Mouse (Mus musculus): ENCODE measurements at regions not wholly inside any gene's neighbourhood (a gene's known extent, or its start where the extent isn't known, plus 50 kb on each side); places are given as distances from the start of the nearest gene placed in this dataset.
"Not testable (repeated sequence)": the region's sequence is repeated elsewhere in the genome, so short reads cannot be mapped to it uniquely, and the experiment has no call there.

DNA sequence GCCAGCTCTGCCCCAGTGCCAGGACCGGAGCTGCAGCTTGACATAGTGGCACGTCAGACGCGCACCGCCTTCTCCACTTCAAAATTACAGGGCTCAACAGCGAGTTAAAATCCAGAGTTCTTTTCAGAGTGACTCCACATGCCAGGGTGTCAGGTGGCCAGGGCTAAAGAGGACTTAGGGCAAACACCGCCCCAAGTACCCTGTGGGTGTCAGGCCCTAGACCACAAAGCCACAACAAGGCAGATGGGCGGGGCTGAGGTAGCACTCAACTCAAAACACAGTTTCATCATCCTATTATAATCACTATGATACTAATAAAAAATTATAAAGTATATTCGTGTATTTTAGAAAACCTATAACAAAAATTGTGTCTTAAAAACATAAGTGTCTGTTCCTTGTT lies 225.1 kb upstream of the Olfr1507 start:
- Histone ChIP-seq H3K9me3 (ENCODE audit: low read length) (no peaks in the 10 kb centered on the region), H3K4me1 (ENCODE audit: insufficient read depth) (no peaks in the 10 kb centered on the region), H3K27ac (ENCODE audit: low read depth) (no peak overlapping the region), H3K9ac (replicated peaks) (no peak overlapping the region), H3K4me3 (ENCODE audit: low read depth, low read length) (no peak overlapping the region), H3K27me3 (ENCODE audit: insufficient read depth, low read length) (no peaks in the 10 kb centered on the region), H3K4me2 (ENCODE audit: low read depth, low read length) (no peak overlapping the region), H3K36me3 (replicated peaks; ENCODE audit: insufficient read depth, low read length) (no peaks in the 10 kb centered on the region)
- 71% methylated on average over 9 of the region's 9 CpGs for WGBS (ENCODE audit: insufficient replicate concordance)
- no peak for ATAC-seq
- DNase-seq, result no peak
- TF ChIP-seq EP300 (IDR thresholded peaks at IDR 0.05; ENCODE audit: low read depth), result no peak
- TF ChIP-seq CTCF (IDR thresholded peaks at IDR 0.05; ENCODE audit: low read depth), result no peak

DNA sequence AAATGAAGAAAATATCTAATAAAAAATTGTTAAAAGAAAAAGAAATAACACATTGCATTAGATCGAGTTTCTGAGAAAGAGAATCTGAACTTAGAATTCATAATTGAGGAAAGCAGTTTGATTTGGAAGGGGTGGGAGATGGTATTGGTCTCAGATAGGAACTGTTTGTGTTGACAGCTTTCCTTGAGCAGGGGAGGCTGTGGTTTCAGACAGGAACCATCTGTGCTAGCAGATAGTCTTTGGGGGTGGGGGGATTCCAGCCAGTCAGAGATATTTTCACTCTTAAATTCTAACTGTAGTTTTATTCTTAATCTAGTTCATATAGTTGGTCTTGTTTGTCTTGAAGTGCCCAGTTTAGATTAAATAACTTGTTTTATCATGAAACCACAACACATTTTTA lies 205.3 kb upstream of the Olfr1507 start:
- not testable (repeated sequence) for H3K27me3 ChIP-seq (ENCODE audit: insufficient read depth, low read length); H3K9me3 ChIP-seq (ENCODE audit: low read length); H3K4me1 ChIP-seq (ENCODE audit: insufficient read depth); H3K4me3 ChIP-seq (ENCODE audit: low read depth, low read length); DNase-seq; ATAC-seq; H3K27ac ChIP-seq (ENCODE audit: low read depth); H3K36me3 ChIP-seq (replicated peaks; ENCODE audit: insufficient read depth, low read length); H3K4me2 ChIP-seq (ENCODE audit: low read depth, low read length); H3K9ac ChIP-seq (replicated peaks)
- WGBS (ENCODE audit: insufficient replicate concordance), result 50% methylated on average over 1 of the region's 1 CpGs

- no CpG with 5 or more reads among the region's 1 CpGs for WGBS (ENCODE audit: insufficient replicate concordance)
- H3K27me3 ChIP-seq (ENCODE audit: insufficient read depth, low read length); H3K4me1 ChIP-seq (ENCODE audit: insufficient read depth); H3K4me3 ChIP-seq (ENCODE audit: low read depth, low read length); H3K36me3 ChIP-seq (replicated peaks; ENCODE audit: insufficient read depth, low read length); H3K9me3 ChIP-seq (ENCODE audit: low read length); H3K9ac ChIP-seq (replicated peaks); DNase-seq; ATAC-seq; H3K4me2 ChIP-seq (ENCODE audit: low read depth, low read length); H3K27ac ChIP-seq (ENCODE audit: low read depth): not testable (repeated sequence)
Observed at GRCm38 (mm10) chr14:52683636-52684035, 188.1 kb upstream of the Olfr1507 start.

DNA sequence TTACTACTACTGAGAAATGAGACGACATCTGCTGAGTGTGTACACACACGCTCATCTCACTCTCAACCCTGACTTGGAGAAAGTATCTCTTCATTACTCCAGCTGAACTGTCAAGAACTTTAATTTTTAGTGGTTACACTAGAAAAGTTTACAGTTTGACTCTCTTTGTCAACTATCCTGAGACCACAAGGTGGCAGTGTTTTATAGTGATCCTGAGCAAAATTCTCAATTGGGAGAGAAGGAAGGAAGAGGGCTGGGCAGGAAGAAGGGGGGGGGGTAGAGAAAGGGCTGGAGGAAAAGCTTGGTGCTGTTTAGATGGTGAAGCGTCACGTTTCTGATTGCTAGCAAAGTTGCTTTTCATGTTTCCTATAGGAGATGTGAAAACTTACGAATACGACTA lies 158.8 kb upstream of the Olfr1507 start:
- Histone ChIP-seq H3K4me3 (ENCODE audit: low read depth, low read length) (no peak overlapping the region), H3K9ac (replicated peaks) (no peak overlapping the region), H3K27me3 (ENCODE audit: insufficient read depth, low read length) (no peaks in the 10 kb centered on the region), H3K27ac (ENCODE audit: low read depth) (no peak overlapping the region), H3K9me3 (ENCODE audit: low read length) (no peaks in the 10 kb centered on the region), H3K4me1 (ENCODE audit: insufficient read depth) (no peaks in the 10 kb centered on the region), H3K4me2 (ENCODE audit: low read depth, low read length) (no peak overlapping the region), H3K36me3 (replicated peaks; ENCODE audit: insufficient read depth, low read length) (no peaks in the 10 kb centered on the region)
- no peak for ATAC-seq
- TF ChIP-seq EP300 (IDR thresholded peaks at IDR 0.05; ENCODE audit: low read depth) (no peak), CTCF (IDR thresholded peaks at IDR 0.05; ENCODE audit: low read depth) (no peak)
- DNase-seq, result no peak
- 46% methylated on average over 6 of the region's 6 CpGs for WGBS (ENCODE audit: insufficient replicate concordance)

DNA sequence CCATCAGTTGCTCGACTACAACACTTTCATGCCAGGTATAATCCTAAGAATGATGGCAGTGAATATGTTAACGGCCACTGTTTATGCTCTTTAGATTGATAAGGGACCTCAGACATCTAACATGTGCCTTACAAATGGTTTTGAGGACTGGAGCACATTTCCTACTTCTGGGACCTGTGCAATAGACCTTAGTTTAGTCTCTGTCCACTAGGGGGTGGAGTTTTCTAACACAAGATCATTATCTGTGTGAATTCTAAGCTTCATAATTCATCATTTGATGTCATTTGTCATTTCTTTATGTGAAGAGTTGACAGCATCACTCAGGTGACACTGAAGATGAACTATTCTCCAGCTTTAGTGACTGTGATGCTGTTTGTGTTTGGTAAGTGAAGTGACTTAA lies 142.6 kb upstream of the Olfr1507 start:
- 61% methylated on average over 2 of the region's 2 CpGs for WGBS (ENCODE audit: insufficient replicate concordance)
- DNase-seq, result no peak
- H3K9me3 ChIP-seq (ENCODE audit: low read length), result no peaks in the 10 kb centered on the region
- no peaks in the 10 kb centered on the region for H3K4me1 ChIP-seq (ENCODE audit: insufficient read depth)
- no peaks in the 10 kb centered on the region for H3K27me3 ChIP-seq (ENCODE audit: insufficient read depth, low read length)
- no peak overlapping the region for H3K9ac ChIP-seq (replicated peaks)
- ATAC-seq, result no peak
- TF ChIP-seq EP300 (IDR thresholded peaks at IDR 0.05; ENCODE audit: low read depth) (no peak), CTCF (IDR thresholded peaks at IDR 0.05; ENCODE audit: low read depth) (0 out of 2 replicates have a peak, but pooled peaks have one; percentile 7)
- H3K4me2 ChIP-seq (ENCODE audit: low read depth, low read length), result no peak overlapping the region
- no peaks in the 10 kb centered on the region for H3K36me3 ChIP-seq (replicated peaks; ENCODE audit: insufficient read depth, low read length)
- H3K4me3 ChIP-seq (ENCODE audit: low read depth, low read length), result no peak overlapping the region
- H3K27ac ChIP-seq (ENCODE audit: low read depth), result no peak overlapping the region

DNA sequence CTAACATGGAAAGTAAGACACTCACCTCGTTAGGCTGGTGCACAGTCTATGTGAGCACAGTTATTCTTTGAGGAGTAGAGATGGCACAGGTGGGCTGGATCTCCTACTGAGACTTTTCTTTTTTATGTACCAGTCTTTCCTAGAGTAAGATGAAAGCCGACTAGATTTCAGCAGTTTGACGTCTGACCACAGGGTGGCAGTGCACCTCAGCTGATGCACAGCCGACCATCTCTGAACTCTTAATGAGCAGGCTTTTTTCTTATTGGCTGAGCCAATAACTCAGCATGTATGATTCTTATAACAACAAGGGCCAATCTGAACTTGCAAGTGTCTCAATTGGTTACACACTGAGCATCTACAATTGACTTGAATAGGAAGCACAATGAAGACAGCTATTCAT lies 126.6 kb upstream of the Olfr1507 start:
- Histone ChIP-seq H3K4me2 (ENCODE audit: low read depth, low read length) (no peak overlapping the region), H3K27ac (ENCODE audit: low read depth) (no peak overlapping the region), H3K4me3 (ENCODE audit: low read depth, low read length) (no peak overlapping the region), H3K9me3 (ENCODE audit: low read length) (no peaks in the 10 kb centered on the region), H3K36me3 (replicated peaks; ENCODE audit: insufficient read depth, low read length) (no peaks in the 10 kb centered on the region), H3K4me1 (ENCODE audit: insufficient read depth) (no peaks in the 10 kb centered on the region), H3K9ac (replicated peaks) (no peak overlapping the region), H3K27me3 (ENCODE audit: insufficient read depth, low read length) (no peaks in the 10 kb centered on the region)
- DNase-seq (no peak), ATAC-seq (no peak)
- 26% methylated on average over 4 of the region's 4 CpGs for WGBS (ENCODE audit: insufficient replicate concordance)
- TF ChIP-seq CTCF (IDR thresholded peaks at IDR 0.05; ENCODE audit: low read depth) (peak; percentile 29; the same call in 1 of the 2 replicates), EP300 (IDR thresholded peaks at IDR 0.05; ENCODE audit: low read depth) (no peak)

- Histone ChIP-seq H3K4me3 (ENCODE audit: low read depth, low read length) (no peak overlapping the region), H3K9me3 (ENCODE audit: low read length) (no peaks in the 10 kb centered on the region), H3K27ac (ENCODE audit: low read depth) (no peak overlapping the region), H3K36me3 (replicated peaks; ENCODE audit: insufficient read depth, low read length) (no peaks in the 10 kb centered on the region), H3K4me1 (ENCODE audit: insufficient read depth) (no peaks in the 10 kb centered on the region), H3K27me3 (ENCODE audit: insufficient read depth, low read length) (no peaks in the 10 kb centered on the region), H3K4me2 (ENCODE audit: low read depth, low read length) (no peak overlapping the region), H3K9ac (replicated peaks) (no peak overlapping the region)
- DNase-seq (no peak), ATAC-seq (no peak)
- 34% methylated on average over 3 of the region's 3 CpGs for WGBS (ENCODE audit: insufficient replicate concordance)
- no peak for TF ChIP-seq EP300 (IDR thresholded peaks at IDR 0.05; ENCODE audit: low read depth)
- TF ChIP-seq CTCF (IDR thresholded peaks at IDR 0.05; ENCODE audit: low read depth), result peak; percentile 16; the same call in 1 of the 2 replicates
Observed at GRCm38 (mm10) chr14:52580319-52580718, 84.8 kb upstream of the Olfr1507 start.
